Mouse (Mus musculus): Measurements from ENCODE around the gene Hpse2. TPM values are rescaled to one million over a fixed set of nuclear protein-coding genes. Genes with fewer than 3 reads are reported as not detected.

Hpse2 gene
- polyA plus RNA-seq, 1 experiment = not detected

GRCm38 (mm10) chr19:42764398-42764797, 623.8 kb downstream of the Hpse2 start:
- 96% methylated on average over 10 of the region's 10 CpGs for WGBS
- Histone ChIP-seq H3K36me3 (ENCODE audit: control insufficient read depth, insufficient read depth, low read length) (peaks cover 31% of the 10 kb centered on the region), H3K27me3 (ENCODE audit: control insufficient read depth, insufficient read depth, low read length) (no peaks in the 10 kb centered on the region), H3K4me1 (ENCODE audit: control insufficient read depth, insufficient read depth, insufficient read length) (no peaks in the 10 kb centered on the region), H3K4me3 (ENCODE audit: extremely low read depth, insufficient read depth, insufficient read length) (no peak overlapping the region), H3K27ac (ENCODE audit: insufficient read depth, low read length) (no peak overlapping the region)
- DNase-seq (ENCODE audit: low read depth in 1 of 2, low spot score in 2 of 2) = no peak
- no peak for TF ChIP-seq CTCF (IDR thresholded peaks at IDR 0.05; ENCODE audit: extremely low read depth, insufficient read depth, insufficient read length, insufficient replicate concordance)
- no peak for TF ChIP-seq POLR2A (IDR thresholded peaks at IDR 0.05; ENCODE audit: low read depth, low read length)

GRCm38 (mm10) chr19:42756671-42757070, 631.5 kb downstream of the Hpse2 start:
- no peaks in the 10 kb centered on the region for H3K27me3 ChIP-seq (ENCODE audit: control insufficient read depth, insufficient read depth, low read length)
- TF ChIP-seq CTCF (IDR thresholded peaks at IDR 0.05; ENCODE audit: extremely low read depth, insufficient read depth, insufficient read length, insufficient replicate concordance) (no peak), POLR2A (IDR thresholded peaks at IDR 0.05; ENCODE audit: low read depth, low read length) (no peak)
- H3K36me3 ChIP-seq (ENCODE audit: control insufficient read depth, insufficient read depth, low read length) = peaks cover 12% of the 10 kb centered on the region
- WGBS = 55% methylated on average over 6 of the region's 6 CpGs
- no peak for DNase-seq (ENCODE audit: low read depth in 1 of 2, low spot score in 2 of 2)
- H3K27ac ChIP-seq (ENCODE audit: insufficient read depth, low read length) = no peak overlapping the region
- no peak overlapping the region for H3K4me3 ChIP-seq (ENCODE audit: extremely low read depth, insufficient read depth, insufficient read length)
- peaks cover 4% of the 10 kb centered on the region for H3K4me1 ChIP-seq (ENCODE audit: control insufficient read depth, insufficient read depth, insufficient read length)

- Histone ChIP-seq H3K27ac (ENCODE audit: insufficient read depth, low read length) (no peak overlapping the region), H3K36me3 (ENCODE audit: control insufficient read depth, insufficient read depth, low read length) (peaks cover 5% of the 10 kb centered on the region; the same call in 1 of the 2 replicates), H3K4me1 (ENCODE audit: control insufficient read depth, insufficient read depth, insufficient read length) (peaks cover 4% of the 10 kb centered on the region), H3K4me3 (ENCODE audit: extremely low read depth, insufficient read depth, insufficient read length) (no peak overlapping the region), H3K27me3 (ENCODE audit: control insufficient read depth, insufficient read depth, low read length) (no peaks in the 10 kb centered on the region)
- TF ChIP-seq CTCF (IDR thresholded peaks at IDR 0.05; ENCODE audit: extremely low read depth, insufficient read depth, insufficient read length, insufficient replicate concordance) (no peak), POLR2A (IDR thresholded peaks at IDR 0.05; ENCODE audit: low read depth, low read length) (no peak)
- 62% methylated on average over 15 of the region's 15 CpGs for WGBS
- no peak for DNase-seq (ENCODE audit: low read depth in 1 of 2, low spot score in 2 of 2)
Measured at GRCm38 (mm10) chr19:42755148-42755870, 632.8 kb downstream of the Hpse2 start.

- H3K4me1 ChIP-seq (ENCODE audit: control insufficient read depth, insufficient read depth, insufficient read length) = peaks cover 4% of the 10 kb centered on the region
- DNase-seq (ENCODE audit: low read depth in 1 of 2, low spot score in 2 of 2) = no peak
Measured at GRCm38 (mm10) chr19:42753141-42753917, 634.8 kb downstream of the Hpse2 start.

GRCm38 (mm10) chr19:42752363-42752931, 635.7 kb downstream of the Hpse2 start, which contains the start of gene Pyroxd2:
TSS of gene Pyroxd2 (minus strand) at chr19:42752775.
- H3K27ac ChIP-seq (ENCODE audit: insufficient read depth, low read length) = peak within 1 kb of the TSS; percentile 74
- peak within 1 kb of the TSS; percentile 43; the same call in 1 of the 2 replicates for H3K4me3 ChIP-seq (ENCODE audit: extremely low read depth, insufficient read depth, insufficient read length)
- TF ChIP-seq POLR2A (IDR thresholded peaks at IDR 0.05; ENCODE audit: low read depth, low read length) (no peak), CTCF (IDR thresholded peaks at IDR 0.05; ENCODE audit: extremely low read depth, insufficient read depth, insufficient read length, insufficient replicate concordance) (no peak)
- H3K36me3 ChIP-seq (ENCODE audit: control insufficient read depth, insufficient read depth, low read length) = no peaks in the 10 kb centered on the region
- peaks cover 4% of the 10 kb centered on the region for H3K4me1 ChIP-seq (ENCODE audit: control insufficient read depth, insufficient read depth, insufficient read length)
- WGBS = 45% methylated on average over 22 of the region's 22 CpGs
- DNase-seq (ENCODE audit: low read depth in 1 of 2, low spot score in 2 of 2) = no peak
- H3K27me3 ChIP-seq (ENCODE audit: control insufficient read depth, insufficient read depth, low read length) = no peaks in the 10 kb centered on the region

More at GRCm38 (mm10) chr19:42753141-42753917, 634.8 kb downstream of the Hpse2 start:
- Histone ChIP-seq H3K4me3 (ENCODE audit: extremely low read depth, insufficient read depth, insufficient read length) (no peak overlapping the region), H3K27me3 (ENCODE audit: control insufficient read depth, insufficient read depth, low read length) (no peaks in the 10 kb centered on the region), H3K27ac (ENCODE audit: insufficient read depth, low read length) (peak overlapping the region; percentile 30; the same call in 1 of the 2 replicates), H3K36me3 (ENCODE audit: control insufficient read depth, insufficient read depth, low read length) (no peaks in the 10 kb centered on the region)
- WGBS = 17% methylated on average over 10 of the region's 11 CpGs
- no peak for TF ChIP-seq POLR2A (IDR thresholded peaks at IDR 0.05; ENCODE audit: low read depth, low read length)
- TF ChIP-seq CTCF (IDR thresholded peaks at IDR 0.05; ENCODE audit: extremely low read depth, insufficient read depth, insufficient read length, insufficient replicate concordance) = no peak

- H3K4me3 ChIP-seq (ENCODE audit: extremely low read depth, insufficient read depth, insufficient read length) = no peak overlapping the region
- H3K4me1 ChIP-seq (ENCODE audit: control insufficient read depth, insufficient read depth, insufficient read length) = peaks cover 4% of the 10 kb centered on the region; the same call in 1 of the 2 replicates
- no peaks in the 10 kb centered on the region for H3K36me3 ChIP-seq (ENCODE audit: control insufficient read depth, insufficient read depth, low read length)
- no peak for TF ChIP-seq POLR2A (IDR thresholded peaks at IDR 0.05; ENCODE audit: low read depth, low read length)
- no peak for TF ChIP-seq CTCF (IDR thresholded peaks at IDR 0.05; ENCODE audit: extremely low read depth, insufficient read depth, insufficient read length, insufficient replicate concordance)
- no peak for DNase-seq (ENCODE audit: low read depth in 1 of 2, low spot score in 2 of 2)
- WGBS = 91% methylated on average over 11 of the region's 11 CpGs
- H3K27me3 ChIP-seq (ENCODE audit: control insufficient read depth, insufficient read depth, low read length) = no peaks in the 10 kb centered on the region
- H3K27ac ChIP-seq (ENCODE audit: insufficient read depth, low read length) = no peak overlapping the region
Measured at GRCm38 (mm10) chr19:42750196-42750595, 638.0 kb downstream of the Hpse2 start.
